ENCODE assay signal across 21 mouse cellular contexts in genomic region chr3:153560897-153561296, GRCm38 (mm10).
A peak's percentile ranks its signal among the peaks of the same experiment; 100 is the strongest.
DNase-seq lines count a peak whose midpoint lies in the region; ATAC-seq and TF ChIP-seq lines count a peak whose summit lies in the region.
"Had no signal": no experiment of that assay in that cellular context is flagged by ENCODE, and none has a peak within 500 bp of the region (broad histone marks: within the 10 kb centered on the region; RNA-seq: fewer than 3 reads in every experiment).

No protein-coding gene starts in this region.

- no peak overlapping the region for H3K4me3 ChIP-seq in kidney, adult 2 months (ENCODE audit: insufficient read depth, low read depth, low read length)
- H3K4me3 ChIP-seq in kidney, embryonic 15.5 days (replicated peaks), result no peak overlapping the region
- H3K4me3 ChIP-seq in intestine, postnatal 0 days (ENCODE audit: low read depth, low read length), result no peak overlapping the region
- H3K4me3 ChIP-seq: embryonic facial prominence, embryonic 13.5 days; forebrain, embryonic 12.5 days; heart, embryonic 10.5 days; hindbrain, embryonic 12.5 days had no signal

- no peak for ATAC-seq in kidney, embryonic 15.5 days (replicated peaks; ENCODE audit: low FRiP score)
- peak; percentile 43; the same call in 1 of the 2 replicates for ATAC-seq in intestine, postnatal 0 days
- ATAC-seq: activated CD4-positive, CD25-positive, alpha-beta regulatory T cell, adult 4 months; forebrain, postnatal 0 days; Patski had no signal

- no peak overlapping the region for H3K27ac ChIP-seq in kidney, adult 2 months (ENCODE audit: insufficient read depth, low read depth, low read length)
- H3K27ac ChIP-seq in kidney, embryonic 15.5 days, result no peak overlapping the region
- H3K27ac ChIP-seq in intestine, postnatal 0 days (ENCODE audit: low read depth, low read length), result no peak overlapping the region
- H3K27ac ChIP-seq: embryonic facial prominence, embryonic 13.5 days; forebrain, embryonic 12.5 days; heart, embryonic 10.5 days; hindbrain, embryonic 12.5 days had no signal

- TF ChIP-seq POLR2A in kidney, adult 2 months (IDR thresholded peaks at IDR 0.05; ENCODE audit: low read depth, low read length), result no peak

- no peaks in the 10 kb centered on the region for H3K27me3 ChIP-seq in kidney, adult 2 months (replicated peaks; ENCODE audit: control insufficient read depth, insufficient read depth, low read length)
- no peaks in the 10 kb centered on the region for H3K27me3 ChIP-seq in kidney, embryonic 15.5 days
- H3K27me3 ChIP-seq in intestine, postnatal 0 days (replicated peaks; ENCODE audit: control insufficient read depth, insufficient read depth, low read length), result no peaks in the 10 kb centered on the region
- H3K27me3 ChIP-seq: CH12.LX; embryonic facial prominence, embryonic 13.5 days; forebrain, embryonic 12.5 days; hindbrain, embryonic 12.5 days; Patski had no signal

- WGBS in kidney, adult 2 months, result 49% methylated on average over 6 of the region's 6 CpGs
- 60% methylated on average over 6 of the region's 6 CpGs for WGBS in kidney, embryonic 15.5 days
- WGBS in intestine, postnatal 0 days, result 43% methylated on average over 6 of the region's 6 CpGs

- TF ChIP-seq CTCF in kidney, adult 2 months (conservative IDR thresholded peaks at IDR 0.05; ENCODE audit: insufficient read depth, insufficient read length, low read depth, low read length), result no peak
- no peak for TF ChIP-seq CTCF in intestine, postnatal 0 days (IDR thresholded peaks at IDR 0.05; ENCODE audit: low read depth)

- DNase-seq in kidney, adult 2 months, result peak; percentile 42
- peak; percentile 19 to 21 for DNase-seq in kidney, postnatal 36 days
- no peak for DNase-seq in kidney, postnatal 4 days
- no peak for DNase-seq in layer of hippocampus, postnatal 10 days (ENCODE audit: low spot score in 2 of 2)
- DNase-seq: adrenal gland, postnatal 25 days; cerebellum, adult 18-20 months; cerebellum, adult 9-11 months; cerebellum, postnatal 36 days; forebrain, postnatal 0 days; gastrocnemius, postnatal 25 days; heart, postnatal 10 days; heart, postnatal 4 days had no signal

- H3K9ac ChIP-seq in kidney, embryonic 15.5 days, result no peak overlapping the region
- no peak overlapping the region for H3K9ac ChIP-seq in intestine, postnatal 0 days (ENCODE audit: low read depth, low read length)
- H3K9ac ChIP-seq: embryonic facial prominence, embryonic 13.5 days; forebrain, embryonic 12.5 days; forebrain, postnatal 0 days; hindbrain, embryonic 12.5 days had no signal

- no peaks in the 10 kb centered on the region for H3K36me3 ChIP-seq in kidney, adult 2 months (ENCODE audit: control insufficient read depth, insufficient read depth, low read length)
- H3K36me3 ChIP-seq in kidney, embryonic 15.5 days, result no peaks in the 10 kb centered on the region
- no peaks in the 10 kb centered on the region for H3K36me3 ChIP-seq in intestine, postnatal 0 days (ENCODE audit: control insufficient read depth, insufficient read depth)
- H3K36me3 ChIP-seq: embryonic facial prominence, embryonic 13.5 days; forebrain, embryonic 12.5 days; heart, embryonic 10.5 days; hindbrain, embryonic 12.5 days had no signal

- no peak overlapping the region for H3K4me2 ChIP-seq in kidney, embryonic 15.5 days
- no peak overlapping the region for H3K4me2 ChIP-seq in intestine, postnatal 0 days (replicated peaks; ENCODE audit: low read depth)
- H3K4me2 ChIP-seq: embryonic facial prominence, embryonic 13.5 days; forebrain, embryonic 12.5 days; hindbrain, embryonic 12.5 days had no signal

- H3K4me1 ChIP-seq in kidney, adult 2 months (ENCODE audit: control insufficient read depth, insufficient read depth, low read length), result no peaks in the 10 kb centered on the region
- peaks cover 8% of the 10 kb centered on the region; the same call in 1 of the 2 replicates for H3K4me1 ChIP-seq in kidney, embryonic 15.5 days
- no peaks in the 10 kb centered on the region for H3K4me1 ChIP-seq in intestine, postnatal 0 days (replicated peaks; ENCODE audit: control insufficient read depth, insufficient read depth, low read length)

- no peaks in the 10 kb centered on the region for H3K9me3 ChIP-seq in kidney, embryonic 15.5 days (replicated peaks)
- H3K9me3 ChIP-seq in intestine, postnatal 0 days (ENCODE audit: control insufficient read depth), result no peaks in the 10 kb centered on the region
- H3K9me3 ChIP-seq: embryonic facial prominence, embryonic 13.5 days; forebrain, embryonic 12.5 days; heart, embryonic 10.5 days; hindbrain, embryonic 12.5 days had no signal

Comparison
In these comparisons a context has a peak if more than half of its experiments do, and no peak if none do; other contexts are left out.
1. DNase-seq: peak in kidney, adult 2 months (single experiment) and kidney, postnatal 36 days (2 of 2); none in kidney, postnatal 4 days (0 of 2) and layer of hippocampus, postnatal 10 days (0 of 2).